Mouse (Mus musculus) embryonic facial prominence, embryonic 11.5 days (tissue): ENCODE results near the gene 2310011J03Rik. TPM values are rescaled to one million over a fixed set of nuclear protein-coding genes. Genes with fewer than 3 reads are reported as not detected.
A peak's percentile ranks its signal among the peaks of the same experiment; 100 is the strongest.

ENCODE experiments used
- ATAC-seq: fragments of 200-750 bp; cut with Nextera tagmentation; replicated peaks from 2 replicates; pipeline ENCODE4 v1.8.0; 2017; ENCODE audit warnings: low read depth; ENCODE audit not compliant: insufficient number of reproducible peaks, low FRiP score, low TSS enrichment
- DNase-seq: peaks from one replicate; pipeline ENCODE4 v3.0.0-alpha.2; 2015; ENCODE audit warnings: low spot score
- H3K27ac ChIP-seq: fragments of 300-500 bp; sonication (generic); replicated peaks from 2 replicates; pipeline ENCODE4 v1.5.1; 2014; ENCODE audit warnings: mild to moderate bottlenecking, low read depth, low read length, control low read depth
- H3K27me3 ChIP-seq: fragments of 300-500 bp; sonication (generic); 2 replicates; pipeline ENCODE4 v1.6.1; 2014; ENCODE audit warnings: mild to moderate bottlenecking, low read length, moderate library complexity, mixed read lengths; ENCODE audit not compliant: control insufficient read depth, insufficient read depth
- H3K36me3 ChIP-seq: fragments of 300-500 bp; sonication (generic); replicated peaks from 2 replicates; pipeline ENCODE4 v1.6.1; 2014; ENCODE audit warnings: low read depth, mild to moderate bottlenecking, low read length, moderate library complexity, mixed read lengths; ENCODE audit not compliant: control insufficient read depth, insufficient read depth
- H3K4me1 ChIP-seq: fragments of 300-500 bp; sonication (generic); 2 replicates; pipeline ENCODE4 v1.6.1; 2014; ENCODE audit warnings: low read length, mixed read lengths; ENCODE audit not compliant: control insufficient read depth, insufficient read depth
- H3K4me2 ChIP-seq: fragments of 300-500 bp; sonication (generic); 2 replicates; pipeline ENCODE4 v1.6.1; 2014; ENCODE audit warnings: low read depth, mild to moderate bottlenecking, control low read depth, low read length, moderate library complexity
- H3K4me3 ChIP-seq: fragments of 300-500 bp; sonication (generic); 2 replicates; pipeline ENCODE4 v1.5.1; 2014; ENCODE audit warnings: low read depth, low read length, control low read depth
- H3K9ac ChIP-seq: fragments of 300-500 bp; sonication (generic); replicated peaks from 2 replicates; pipeline ENCODE4 v1.6.1; 2014; ENCODE audit warnings: mild to moderate bottlenecking, control low read depth, low read length
- H3K9me3 ChIP-seq: fragments of 300-500 bp; sonication (generic); replicated peaks from 2 replicates; pipeline ENCODE4 v1.6.1; 2016; ENCODE audit warnings: mild to moderate bottlenecking, low read length, inconsistent platforms, mixed read lengths; ENCODE audit not compliant: control insufficient read depth
- WGBS: fragments of 180-500 bp; shearing (Covaris S2); extraction: QIAGEN DNeasy Blood & Tissue Kit; methylation state at CpG from one replicate; pipeline ENCODE4 v1.1.7; 2014; 5-methylcytosine and 5-hydroxymethylcytosine counted together
- polyA plus RNA-seq: library from polyadenylated mRNA; unstranded; fragments of >200 nt; fragmentation: Nextera tagmentation; extraction: Ambion mirVana; gene quantifications from 2 replicates; pipeline ENCODE4 v1.2.1, GENCODE M21; 2014

Gene 2310011J03Rik
- polyA plus RNA-seq, 1 experiment from 2014 or later, result 36.5 TPM

GRCm38 (mm10) chr10:80356001-80356682 is 35.8 kb upstream of the 2310011J03Rik start, which contains the start of gene Plk5:
Gene Plk5, plus strand, starts transcription at chr10:80356459.
- no peak for DNase-seq

GRCm38 (mm10) chr10:80355431-80355830 is 35.1 kb upstream of the 2310011J03Rik start:
- no peak for ATAC-seq
- H3K36me3 ChIP-seq, result no peaks in the 10 kb centered on the region

More at GRCm38 (mm10) chr10:80356001-80356682, 35.8 kb upstream of the 2310011J03Rik start, which contains the start of gene Plk5:
- peaks cover 63% of the 10 kb centered on the region for H3K27me3 ChIP-seq
- peaks cover 7% of the 10 kb centered on the region for H3K4me1 ChIP-seq
- no peaks in the 10 kb centered on the region; the same call in 1 of the 2 replicates for H3K9me3 ChIP-seq
- H3K4me2 ChIP-seq, result peak within 1 kb of the TSS; percentile 57
- peak within 1 kb of the TSS; percentile 30 for H3K4me3 ChIP-seq
- no peaks in the 10 kb centered on the region for H3K36me3 ChIP-seq
- no peak for ATAC-seq
- 1% methylated on average over 50 of the region's 53 CpGs for WGBS
- H3K27ac ChIP-seq, result no peak within 1 kb of the TSS
- H3K9ac ChIP-seq, result peak within 1 kb of the TSS; percentile 25; the same call in 1 of the 2 replicates

GRCm38 (mm10) chr10:80352727-80353126 is 32.4 kb upstream of the 2310011J03Rik start:
- Histone ChIP-seq H3K27ac (no peak overlapping the region), H3K36me3 (no peaks in the 10 kb centered on the region), H3K4me1 (peaks cover 12% of the 10 kb centered on the region), H3K9me3 (no peaks in the 10 kb centered on the region), H3K4me2 (no peak overlapping the region), H3K27me3 (peaks cover 76% of the 10 kb centered on the region), H3K9ac (no peak overlapping the region), H3K4me3 (no peak overlapping the region)
- WGBS, result 60% methylated on average over 8 of the region's 8 CpGs
- DNase-seq (no peak), ATAC-seq (no peak)

More at GRCm38 (mm10) chr10:80355431-80355830, 35.1 kb upstream of the 2310011J03Rik start:
- no peak for DNase-seq
- Histone ChIP-seq H3K4me3 (no peak overlapping the region), H3K27ac (no peak overlapping the region), H3K4me2 (no peak overlapping the region), H3K27me3 (peaks cover 68% of the 10 kb centered on the region), H3K9me3 (no peaks in the 10 kb centered on the region; the same call in 1 of the 2 replicates), H3K9ac (no peak overlapping the region), H3K4me1 (peaks cover 7% of the 10 kb centered on the region)
- 8% methylated on average over 9 of the region's 9 CpGs for WGBS

GRCm38 (mm10) chr10:80351896-80352295 is 31.6 kb upstream of the 2310011J03Rik start:
- H3K9ac ChIP-seq, result no peak overlapping the region
- H3K36me3 ChIP-seq, result no peaks in the 10 kb centered on the region
- ATAC-seq (no peak), DNase-seq (no peak)
- H3K4me1 ChIP-seq, result peaks cover 12% of the 10 kb centered on the region
- H3K27me3 ChIP-seq, result peaks cover 76% of the 10 kb centered on the region
- no peaks in the 10 kb centered on the region for H3K9me3 ChIP-seq
- H3K4me3 ChIP-seq, result no peak overlapping the region
- no peak overlapping the region for H3K4me2 ChIP-seq
- WGBS, result 23% methylated on average over 11 of the region's 11 CpGs
- no peak overlapping the region for H3K27ac ChIP-seq

- no peak overlapping the region for H3K27ac ChIP-seq
- H3K9ac ChIP-seq, result no peak overlapping the region
- peaks cover 70% of the 10 kb centered on the region for H3K27me3 ChIP-seq
- no peak overlapping the region for H3K4me2 ChIP-seq
- peaks cover 6% of the 10 kb centered on the region for H3K4me1 ChIP-seq
- no peaks in the 10 kb centered on the region for H3K9me3 ChIP-seq
- ATAC-seq (peak; percentile 61), DNase-seq (peak; percentile 91)
- H3K36me3 ChIP-seq, result no peaks in the 10 kb centered on the region
- H3K4me3 ChIP-seq, result no peak overlapping the region
- WGBS, result 5% methylated on average over 7 of the region's 7 CpGs
Observed at GRCm38 (mm10) chr10:80350292-80350691, 30.0 kb upstream of the 2310011J03Rik start.

- H3K36me3 ChIP-seq, result no peaks in the 10 kb centered on the region
- no peak overlapping the region for H3K4me3 ChIP-seq
- peaks cover 74% of the 10 kb centered on the region for H3K27me3 ChIP-seq
- WGBS, result 16% methylated on average over 24 of the region's 26 CpGs
- peak overlapping the region; percentile 4; the same call in 1 of the 2 replicates for H3K4me2 ChIP-seq
- peaks cover 6% of the 10 kb centered on the region for H3K4me1 ChIP-seq
- H3K27ac ChIP-seq, result no peak overlapping the region
- H3K9ac ChIP-seq, result no peak overlapping the region
- DNase-seq, result no peak
- no peak for ATAC-seq
- no peaks in the 10 kb centered on the region for H3K9me3 ChIP-seq
Observed at GRCm38 (mm10) chr10:80348981-80349380, 28.6 kb upstream of the 2310011J03Rik start.

GRCm38 (mm10) chr10:80348244-80348781 is 28.0 kb upstream of the 2310011J03Rik start, which contains the start of gene Adamtsl5:
Gene Adamtsl5, minus strand, starts transcription at chr10:80348412.
- H3K9me3 ChIP-seq, result no peaks in the 10 kb centered on the region
- under 1% methylated on average over 42 of the region's 42 CpGs for WGBS
- peak within 1 kb of the TSS; percentile 18; the same call in 1 of the 2 replicates for H3K4me3 ChIP-seq
- H3K4me1 ChIP-seq, result peaks cover 6% of the 10 kb centered on the region
- no peak for ATAC-seq
- no peaks in the 10 kb centered on the region for H3K36me3 ChIP-seq
- H3K9ac ChIP-seq, result no peak within 1 kb of the TSS
- peaks cover 81% of the 10 kb centered on the region for H3K27me3 ChIP-seq
- DNase-seq, result peak; percentile 67
- no peak within 1 kb of the TSS for H3K27ac ChIP-seq
- peak within 1 kb of the TSS; percentile 27 for H3K4me2 ChIP-seq

GRCm38 (mm10) chr10:80347514-80347967 is 27.2 kb upstream of the 2310011J03Rik start:
- no peak overlapping the region for H3K9ac ChIP-seq
- no peak overlapping the region for H3K4me3 ChIP-seq
- peaks cover 6% of the 10 kb centered on the region for H3K4me1 ChIP-seq
- H3K27ac ChIP-seq, result no peak overlapping the region
- no peaks in the 10 kb centered on the region for H3K36me3 ChIP-seq
- H3K4me2 ChIP-seq, result no peak overlapping the region
- 13% methylated on average over 17 of the region's 17 CpGs for WGBS
- peaks cover 83% of the 10 kb centered on the region for H3K27me3 ChIP-seq
- ATAC-seq (no peak), DNase-seq (no peak)
- H3K9me3 ChIP-seq, result no peaks in the 10 kb centered on the region
